Mouse (Mus musculus) kidney, postnatal 0 days (tissue): ENCODE measurements at regions not wholly inside any gene's neighbourhood (a gene's known extent, or its start where the extent isn't known, plus 50 kb on each side); places are given as distances from the start of the nearest gene placed in this dataset.
A peak's percentile ranks its signal among the peaks of the same experiment; 100 is the strongest.

Experiments used
- ATAC-seq: fragments of 200-750 bp; cut with Nextera tagmentation; replicated peaks from 2 replicates; pipeline ENCODE4 v1.8.0; 2017; ENCODE audit warnings: low read depth, moderate number of reproducible peaks, moderate TSS enrichment, moderate library complexity; ENCODE audit not compliant: low FRiP score
- DNase-seq: peaks from one replicate; pipeline ENCODE4 v3.0.0-alpha.2; 2016; ENCODE audit warnings: low spot score
- H3K27ac ChIP-seq: fragments of 300-500 bp; sonication (generic); 2 replicates; pipeline ENCODE4 v1.5.1; 2014; ENCODE audit warnings: mild to moderate bottlenecking
- H3K27me3 ChIP-seq: fragments of 300-500 bp; sonication (generic); 2 replicates; pipeline ENCODE4 v1.6.1; 2014; ENCODE audit warnings: low read length, mixed read lengths; ENCODE audit not compliant: insufficient read depth
- H3K36me3 ChIP-seq: fragments of 300-500 bp; sonication (generic); 2 replicates; pipeline ENCODE4 v1.6.1; 2014; ENCODE audit warnings: low read length, mixed read lengths; ENCODE audit not compliant: insufficient read depth
- H3K4me1 ChIP-seq: fragments of 300-500 bp; sonication (generic); replicated peaks from 2 replicates; pipeline ENCODE4 v1.6.1; 2014; ENCODE audit warnings: antibody characterized with exemption, low read length, mixed read lengths; ENCODE audit not compliant: insufficient read depth
- H3K4me2 ChIP-seq: fragments of 300-500 bp; sonication (generic); 2 replicates; pipeline ENCODE4 v1.6.1; 2014; ENCODE audit warnings: mild to moderate bottlenecking, low read length, moderate library complexity, mixed read lengths
- H3K4me3 ChIP-seq: fragments of 300-500 bp; sonication (generic); replicated peaks from 2 replicates; pipeline ENCODE4 v1.5.1; 2014; ENCODE audit warnings: low read depth, low read length
- H3K9ac ChIP-seq: fragments of 300-500 bp; sonication (generic); 2 replicates; pipeline ENCODE4 v1.6.1; 2014; ENCODE audit warnings: low read depth, low read length
- H3K9me3 ChIP-seq: fragments of 300-500 bp; sonication (generic); replicated peaks from 2 replicates; pipeline ENCODE4 v1.6.1; 2016; ENCODE audit warnings: low read length, inconsistent platforms, mixed read lengths
- CTCF ChIP-seq: IDR thresholded peaks from 2 replicates; pipeline ENCODE4 v1.5.1; 2016; ENCODE audit warnings: antibody characterized with exemption, low read depth, mild to moderate bottlenecking, moderate library complexity
- WGBS: fragments of 180-500 bp; shearing (Covaris S2); extraction: QIAGEN DNeasy Blood & Tissue Kit; methylation state at CpG from one replicate; pipeline ENCODE4 v1.1.7; 2014; 5-methylcytosine and 5-hydroxymethylcytosine counted together

GRCm38 (mm10) chr8:50310308-50310707 lies 1466.6 kb upstream of the Tenm3 start:
- Histone ChIP-seq H3K27me3 (no peaks in the 10 kb centered on the region), H3K27ac (no peak overlapping the region), H3K9ac (no peak overlapping the region), H3K4me3 (no peak overlapping the region), H3K4me1 (no peaks in the 10 kb centered on the region), H3K9me3 (no peaks in the 10 kb centered on the region), H3K4me2 (no peak overlapping the region), H3K36me3 (no peaks in the 10 kb centered on the region)
- no peak for TF ChIP-seq CTCF
- no peak for ATAC-seq
- 23% methylated on average over 3 of the region's 3 CpGs for WGBS
- DNase-seq = peak; percentile 38

GRCm38 (mm10) chr8:50300316-50300715 lies 1456.6 kb upstream of the Tenm3 start:
- WGBS = 75% methylated on average over 6 of the region's 6 CpGs
- Histone ChIP-seq H3K27ac (no peak overlapping the region), H3K4me2 (no peak overlapping the region), H3K9ac (no peak overlapping the region), H3K27me3 (no peaks in the 10 kb centered on the region), H3K4me1 (no peaks in the 10 kb centered on the region), H3K4me3 (no peak overlapping the region), H3K9me3 (no peaks in the 10 kb centered on the region), H3K36me3 (no peaks in the 10 kb centered on the region)
- TF ChIP-seq CTCF = no peak
- DNase-seq = no peak
- ATAC-seq = no peak

- TF ChIP-seq CTCF = peak; percentile 93
- Histone ChIP-seq H3K4me1 (no peaks in the 10 kb centered on the region), H3K36me3 (no peaks in the 10 kb centered on the region), H3K9ac (no peak overlapping the region), H3K27me3 (no peaks in the 10 kb centered on the region), H3K4me3 (no peak overlapping the region), H3K9me3 (no peaks in the 10 kb centered on the region), H3K27ac (no peak overlapping the region), H3K4me2 (no peak overlapping the region)
- WGBS = 5% methylated on average over 4 of the region's 4 CpGs
- ATAC-seq = peak; percentile 65
- peak; percentile 92 for DNase-seq
Measured at GRCm38 (mm10) chr8:50293501-50293900, 1449.8 kb upstream of the Tenm3 start.

GRCm38 (mm10) chr8:50292158-50292557 lies 1448.4 kb upstream of the Tenm3 start:
- DNase-seq (peak; percentile 65), ATAC-seq (no peak)
- Histone ChIP-seq H3K27ac (no peak overlapping the region), H3K9ac (no peak overlapping the region), H3K4me2 (peak overlapping the region; percentile 31), H3K36me3 (no peaks in the 10 kb centered on the region), H3K27me3 (no peaks in the 10 kb centered on the region), H3K4me3 (no peak overlapping the region), H3K9me3 (no peaks in the 10 kb centered on the region), H3K4me1 (no peaks in the 10 kb centered on the region)
- WGBS = 31% methylated on average over 7 of the region's 7 CpGs
- TF ChIP-seq CTCF = peak; percentile 85

- H3K27me3 ChIP-seq = no peaks in the 10 kb centered on the region
- no peak overlapping the region for H3K4me3 ChIP-seq
- H3K36me3 ChIP-seq = no peaks in the 10 kb centered on the region
- WGBS = 77% methylated on average over 1 of the region's 1 CpGs
- H3K4me1 ChIP-seq = no peaks in the 10 kb centered on the region
- no peak overlapping the region for H3K9ac ChIP-seq
- ATAC-seq (no peak), DNase-seq (no peak)
- no peak for TF ChIP-seq CTCF
- H3K9me3 ChIP-seq = no peaks in the 10 kb centered on the region
- H3K27ac ChIP-seq = no peak overlapping the region
- no peak overlapping the region for H3K4me2 ChIP-seq
Measured at GRCm38 (mm10) chr8:50276346-50276745, 1432.6 kb upstream of the Tenm3 start.

- TF ChIP-seq CTCF = no peak
- 48% methylated on average over 4 of the region's 4 CpGs for WGBS
- H3K4me2 ChIP-seq = no peak overlapping the region
Measured at GRCm38 (mm10) chr8:50264757-50265156, 1421.0 kb upstream of the Tenm3 start.

More at GRCm38 (mm10) chr8:50264757-50265156, 1421.0 kb upstream of the Tenm3 start:
- Histone ChIP-seq H3K27ac (no peak overlapping the region), H3K4me1 (no peaks in the 10 kb centered on the region), H3K9me3 (no peaks in the 10 kb centered on the region), H3K27me3 (no peaks in the 10 kb centered on the region), H3K36me3 (no peaks in the 10 kb centered on the region), H3K9ac (no peak overlapping the region), H3K4me3 (no peak overlapping the region)
- ATAC-seq = no peak
- no peak for DNase-seq
